Mouse (Mus musculus): ENCODE data around the gene Cpt2.

Cpt2 gene

GRCm38 (mm10) chr4:107923145-107923802 lies at the start of gene Cpt2:
Gene Cpt2, minus strand, starts transcription at chr4:107923610.
- DNase-seq (ENCODE audit: low read depth, low spot score) = peak; percentile 94

GRCm38 (mm10) chr4:107971162-107971561 lies 47.8 kb upstream of the Cpt2 start:
- DNase-seq (ENCODE audit: low read depth, low spot score) = no peak

GRCm38 (mm10) chr4:107969781-107970180 lies 46.4 kb upstream of the Cpt2 start:
- DNase-seq (ENCODE audit: low read depth, low spot score) = no peak

GRCm38 (mm10) chr4:107967966-107968682 lies 44.7 kb upstream of the Cpt2 start, which contains the start of gene Slc1a7:
Gene Slc1a7, plus strand, starts transcription at chr4:107968332.
- DNase-seq (ENCODE audit: low read depth, low spot score) = no peak

- DNase-seq (ENCODE audit: low read depth, low spot score) = no peak
Observed at GRCm38 (mm10) chr4:107966416-107967109, 43.2 kb upstream of the Cpt2 start.

- DNase-seq (ENCODE audit: low read depth, low spot score) = no peak
Observed at GRCm38 (mm10) chr4:107962792-107963191, 39.4 kb upstream of the Cpt2 start.

GRCm38 (mm10) chr4:107962044-107962732 lies 38.8 kb upstream of the Cpt2 start:
- DNase-seq (ENCODE audit: low read depth, low spot score) = no peak

GRCm38 (mm10) chr4:107958487-107958886 lies 35.1 kb upstream of the Cpt2 start:
- DNase-seq (ENCODE audit: low read depth, low spot score) = no peak

- no peak for DNase-seq (ENCODE audit: low read depth, low spot score)
Observed at GRCm38 (mm10) chr4:107955691-107956090, 32.3 kb upstream of the Cpt2 start.

GRCm38 (mm10) chr4:107952845-107953244 lies 29.4 kb upstream of the Cpt2 start:
- DNase-seq (ENCODE audit: low read depth, low spot score) = no peak

GRCm38 (mm10) chr4:107949918-107950317 lies 26.5 kb upstream of the Cpt2 start:
- DNase-seq (ENCODE audit: low read depth, low spot score) = no peak

GRCm38 (mm10) chr4:107944141-107944540 lies 20.7 kb upstream of the Cpt2 start:
- no peak for DNase-seq (ENCODE audit: low read depth, low spot score)

GRCm38 (mm10) chr4:107942741-107943140 lies 19.3 kb upstream of the Cpt2 start:
- no peak for DNase-seq (ENCODE audit: low read depth, low spot score)

GRCm38 (mm10) chr4:107938124-107938523 lies 14.7 kb upstream of the Cpt2 start:
- no peak for DNase-seq (ENCODE audit: low read depth, low spot score)

- peak; percentile 22 for DNase-seq (ENCODE audit: low read depth, low spot score)
Observed at GRCm38 (mm10) chr4:107937338-107937737, 13.9 kb upstream of the Cpt2 start.

- no peak for DNase-seq (ENCODE audit: low read depth, low spot score)
Observed at GRCm38 (mm10) chr4:107935254-107935653, 11.8 kb upstream of the Cpt2 start.

GRCm38 (mm10) chr4:107933239-107933638 lies 9.8 kb upstream of the Cpt2 start:
- DNase-seq (ENCODE audit: low read depth, low spot score) = no peak

GRCm38 (mm10) chr4:107931453-107931852 lies 8.0 kb upstream of the Cpt2 start:
- no peak for DNase-seq (ENCODE audit: low read depth, low spot score)

GRCm38 (mm10) chr4:107928726-107929125 lies 5.3 kb upstream of the Cpt2 start:
- DNase-seq (ENCODE audit: low read depth, low spot score) = no peak

GRCm38 (mm10) chr4:107928269-107928668 lies 4.9 kb upstream of the Cpt2 start:
- DNase-seq (ENCODE audit: low read depth, low spot score) = no peak

- DNase-seq (ENCODE audit: low read depth, low spot score) = no peak
Observed at GRCm38 (mm10) chr4:107923803-107924194, 389 bp upstream of the Cpt2 start.

GRCm38 (mm10) chr4:107921952-107922351 lies 1.5 kb downstream of the Cpt2 start:
- DNase-seq (ENCODE audit: low read depth, low spot score) = no peak
